Mouse (Mus musculus) forebrain, embryonic 16.5 days (tissue): ENCODE results near the gene Itgb6. TPM values are rescaled to one million over a fixed set of nuclear protein-coding genes. Genes with fewer than 3 reads are reported as not detected.
A peak's percentile ranks its signal among the peaks of the same experiment; 100 is the strongest.

Experiments used
- ATAC-seq: fragments of 200-750 bp; cut with Nextera tagmentation; 2 replicates; pipeline ENCODE4 v1.8.0; 2017; ENCODE audit warnings: mild to moderate bottlenecking, moderate library complexity
- H3K27ac ChIP-seq: fragments of 300-500 bp; sonication (generic); 2 replicates; pipeline ENCODE4 v1.5.1; 2014; ENCODE audit warnings: low read length, control low read depth
- H3K27me3 ChIP-seq: fragments of 300-500 bp; sonication (generic); replicated peaks from 2 replicates; pipeline ENCODE4 v1.6.1; 2014; ENCODE audit warnings: low read length; ENCODE audit not compliant: control insufficient read depth, insufficient read depth
- H3K36me3 ChIP-seq: fragments of 300-500 bp; sonication (generic); 2 replicates; pipeline ENCODE4 v1.6.1; 2014; ENCODE audit not compliant: control insufficient read depth, insufficient read depth
- H3K4me1 ChIP-seq: fragments of 300-500 bp; sonication (generic); replicated peaks from 2 replicates; pipeline ENCODE4 v1.6.1; 2014; ENCODE audit warnings: low read length; ENCODE audit not compliant: control insufficient read depth, insufficient read depth
- H3K4me2 ChIP-seq: fragments of 300-500 bp; sonication (generic); 2 replicates; pipeline ENCODE4 v1.6.1; 2014; ENCODE audit warnings: mild to moderate bottlenecking, low read length, control low read depth
- H3K4me3 ChIP-seq: fragments of 300-500 bp; sonication (generic); replicated peaks from 2 replicates; pipeline ENCODE4 v1.5.1; 2014; ENCODE audit warnings: mild to moderate bottlenecking, low read length, control low read depth
- H3K9ac ChIP-seq: fragments of 300-500 bp; sonication (generic); replicated peaks from 2 replicates; pipeline ENCODE4 v1.6.1; 2014; ENCODE audit warnings: low read depth, low read length, control low read depth
- H3K9me3 ChIP-seq: fragments of 300-500 bp; sonication (generic); 2 replicates; pipeline ENCODE4 v1.6.1; 2016; ENCODE audit warnings: low read length; ENCODE audit not compliant: control insufficient read depth
- WGBS: fragments of 180-500 bp; shearing (Covaris S2); extraction: QIAGEN DNeasy Blood & Tissue Kit; methylation state at CpG from one replicate; pipeline ENCODE4 v1.1.7; 2014; 5-methylcytosine and 5-hydroxymethylcytosine counted together
- polyA plus RNA-seq: library from polyadenylated mRNA; unstranded; fragments of >200 nt; fragmentation: Nextera tagmentation; extraction: Ambion mirVana; gene quantifications from 2 replicates; pipeline ENCODE4 v1.2.1, GENCODE M21; 2015

Itgb6 gene
- polyA plus RNA-seq, 1 experiment from 2014 or later, result not detected

- 85% methylated on average over 4 of the region's 4 CpGs for WGBS
- Histone ChIP-seq H3K4me2 (no peak overlapping the region), H3K9ac (no peak overlapping the region), H3K36me3 (no peaks in the 10 kb centered on the region), H3K27me3 (0 out of 2 replicates have a peak, but pooled peaks cover 2% of the 10 kb centered on the region), H3K4me1 (no peaks in the 10 kb centered on the region), H3K27ac (no peak overlapping the region), H3K9me3 (no peaks in the 10 kb centered on the region), H3K4me3 (no peak overlapping the region)
- ATAC-seq, result no peak
These were observed 94.5 kb downstream of the Itgb6 start for GRCm38 (mm10) chr2:60627952-60628351.

DNA sequence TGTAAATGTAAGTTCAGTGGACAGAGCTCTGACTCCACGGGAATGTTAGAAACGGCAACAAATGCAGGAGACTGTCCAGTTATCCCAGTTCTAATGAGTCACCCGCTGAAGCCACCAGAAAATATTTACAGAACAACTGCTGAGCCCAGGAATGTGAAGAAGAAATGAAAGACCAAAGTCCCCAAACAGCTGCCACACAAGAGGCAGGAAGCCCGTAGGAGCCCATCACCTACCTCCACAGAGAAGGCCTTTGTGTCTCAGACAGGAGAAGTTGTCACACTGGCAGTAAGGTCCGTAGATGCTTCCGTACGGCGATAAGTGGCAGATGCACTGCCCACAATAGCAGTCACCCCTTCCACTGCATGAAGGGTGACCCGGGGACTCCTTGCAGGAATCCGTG, 94.9 kb downstream of the Itgb6 start:
- H3K9me3 ChIP-seq, result no peaks in the 10 kb centered on the region
- H3K27ac ChIP-seq, result no peak overlapping the region
- 85% methylated on average over 10 of the region's 10 CpGs for WGBS
- H3K4me3 ChIP-seq, result no peak overlapping the region
- H3K4me1 ChIP-seq, result no peaks in the 10 kb centered on the region
- H3K27me3 ChIP-seq, result 0 out of 2 replicates have a peak, but pooled peaks cover 2% of the 10 kb centered on the region
- no peak for ATAC-seq
- no peaks in the 10 kb centered on the region for H3K36me3 ChIP-seq
- no peak overlapping the region for H3K4me2 ChIP-seq
- H3K9ac ChIP-seq, result no peak overlapping the region

DNA sequence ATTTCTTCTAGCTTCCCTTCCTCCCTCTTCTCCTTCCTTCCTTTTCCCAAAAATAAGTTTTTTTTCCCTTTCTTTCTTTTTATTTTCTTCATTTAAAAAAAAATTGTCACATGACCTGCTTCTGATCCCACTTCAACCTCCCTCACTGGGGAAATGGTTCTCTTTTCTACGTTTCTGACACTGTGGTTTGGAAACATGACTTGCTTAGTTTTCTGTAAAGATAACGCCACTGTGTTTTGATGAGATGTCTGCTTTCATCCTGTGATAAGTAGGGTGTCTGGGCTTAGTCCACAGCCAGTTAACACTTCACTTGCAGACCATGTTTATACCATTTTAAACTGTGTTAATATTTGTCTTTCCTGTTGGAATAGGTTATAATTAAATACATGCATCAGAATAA, 96.7 kb downstream of the Itgb6 start:
- no peak for ATAC-seq
- Histone ChIP-seq H3K27ac (no peak overlapping the region), H3K4me1 (no peaks in the 10 kb centered on the region), H3K9ac (no peak overlapping the region), H3K36me3 (no peaks in the 10 kb centered on the region), H3K4me3 (no peak overlapping the region), H3K4me2 (no peak overlapping the region), H3K9me3 (no peaks in the 10 kb centered on the region), H3K27me3 (peaks cover 2% of the 10 kb centered on the region; the same call in 1 of the 2 replicates)
- WGBS, result 55% methylated on average over 2 of the region's 2 CpGs

GRCm38 (mm10) chr2:60622161-60622560, 100.3 kb downstream of the Itgb6 start:
- H3K27me3 ChIP-seq, result peaks cover 2% of the 10 kb centered on the region; the same call in 1 of the 2 replicates
- 89% methylated on average over 7 of the region's 7 CpGs for WGBS
- H3K4me3 ChIP-seq, result no peak overlapping the region
- H3K27ac ChIP-seq, result no peak overlapping the region
- H3K9me3 ChIP-seq, result no peaks in the 10 kb centered on the region
- H3K4me2 ChIP-seq, result no peak overlapping the region
- H3K4me1 ChIP-seq, result no peaks in the 10 kb centered on the region
- no peak overlapping the region for H3K9ac ChIP-seq
- no peaks in the 10 kb centered on the region for H3K36me3 ChIP-seq
- no peak for ATAC-seq

DNA sequence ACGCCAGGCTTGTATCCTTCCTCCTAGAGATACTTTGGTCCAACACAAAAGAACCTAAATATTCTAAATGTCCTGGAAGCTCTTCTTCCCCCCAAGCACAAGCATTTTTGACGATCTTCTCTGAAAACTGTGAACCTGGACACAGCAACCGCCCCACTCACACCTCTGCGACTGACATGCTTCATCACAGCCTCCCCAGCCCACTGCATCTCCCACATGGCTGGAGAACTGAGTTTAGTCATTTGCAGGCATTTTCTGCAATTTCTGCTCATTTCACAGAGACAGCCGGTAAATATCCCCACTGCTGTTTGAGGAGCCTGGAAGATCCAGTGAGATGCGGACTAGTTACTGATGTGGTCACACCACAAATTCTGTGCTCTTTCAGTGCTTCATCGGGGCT, 107.7 kb downstream of the Itgb6 start:
- Histone ChIP-seq H3K36me3 (no peaks in the 10 kb centered on the region), H3K9me3 (no peaks in the 10 kb centered on the region), H3K9ac (no peak overlapping the region), H3K27me3 (no peaks in the 10 kb centered on the region), H3K27ac (no peak overlapping the region), H3K4me2 (no peak overlapping the region), H3K4me3 (no peak overlapping the region), H3K4me1 (peaks cover 9% of the 10 kb centered on the region)
- 96% methylated on average over 7 of the region's 7 CpGs for WGBS
- ATAC-seq, result no peak

GRCm38 (mm10) chr2:60613857-60614228, 108.6 kb downstream of the Itgb6 start:
- H3K36me3 ChIP-seq, result no peaks in the 10 kb centered on the region
- peak overlapping the region; percentile 30 for H3K4me2 ChIP-seq
- no peak overlapping the region for H3K27ac ChIP-seq
- ATAC-seq, result no peak
- no peak overlapping the region for H3K9ac ChIP-seq
- 38% methylated on average over 3 of the region's 3 CpGs for WGBS
- no peaks in the 10 kb centered on the region for H3K27me3 ChIP-seq
- H3K4me3 ChIP-seq, result no peak overlapping the region
- peaks cover 9% of the 10 kb centered on the region for H3K4me1 ChIP-seq
- no peaks in the 10 kb centered on the region for H3K9me3 ChIP-seq

DNA sequence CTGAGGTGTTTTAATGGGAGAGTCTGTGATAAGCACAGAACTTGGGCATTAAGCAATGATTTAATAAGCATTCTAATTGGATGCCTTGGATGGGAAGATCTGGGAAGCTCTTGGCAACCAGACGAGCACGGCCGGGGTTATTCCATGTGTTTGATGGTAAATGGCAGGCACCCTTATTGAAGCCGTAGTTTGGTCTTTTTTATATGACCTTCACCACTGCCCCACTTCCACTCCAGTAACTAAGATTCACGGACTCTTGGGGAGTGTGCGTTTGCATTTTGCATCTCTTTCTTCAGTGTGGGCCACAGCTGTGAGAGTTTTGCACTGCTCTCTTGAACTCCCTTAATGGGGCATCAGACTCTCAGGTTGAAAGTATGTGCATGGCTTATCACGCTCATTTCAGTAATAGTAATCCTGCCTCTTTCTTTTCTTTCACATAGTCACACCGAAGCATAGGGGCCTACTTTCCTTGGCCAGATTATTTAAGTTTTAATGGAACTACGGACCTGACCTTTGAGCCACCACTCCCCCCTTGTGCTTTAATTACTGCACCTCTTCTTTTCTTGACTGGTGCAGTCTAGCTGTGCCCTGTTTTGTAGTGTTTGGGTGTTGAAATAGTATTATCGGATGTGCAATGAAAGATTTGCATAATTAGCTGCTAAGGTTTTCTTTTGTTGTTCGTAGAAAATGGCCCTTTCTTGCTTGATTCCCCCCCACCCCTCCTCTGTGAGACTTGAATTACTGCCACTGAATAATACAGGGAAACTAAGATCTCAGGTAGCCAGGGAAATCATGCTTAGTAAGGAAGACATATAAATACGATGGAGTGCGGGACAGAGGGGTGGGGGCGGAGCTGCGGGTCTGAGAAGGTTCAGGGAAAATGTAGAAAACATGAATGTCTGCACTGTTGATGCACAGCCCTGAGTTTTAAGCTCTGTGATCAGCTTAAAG, 109.3 kb downstream of the Itgb6 start:
- H3K27ac ChIP-seq, result no peak overlapping the region
- no peak overlapping the region for H3K9ac ChIP-seq
- ATAC-seq, result 0 out of 2 replicates have a peak, but pooled peaks have one; percentile 28
- H3K4me2 ChIP-seq, result peak overlapping the region; percentile 30
- peaks cover 9% of the 10 kb centered on the region for H3K4me1 ChIP-seq
- WGBS, result 16% methylated on average over 15 of the region's 15 CpGs
- H3K9me3 ChIP-seq, result no peaks in the 10 kb centered on the region
- H3K36me3 ChIP-seq, result no peaks in the 10 kb centered on the region
- no peaks in the 10 kb centered on the region for H3K27me3 ChIP-seq
- H3K4me3 ChIP-seq, result 0 out of 2 replicates have a peak overlapping the region, but pooled peaks have one; percentile 3

DNA sequence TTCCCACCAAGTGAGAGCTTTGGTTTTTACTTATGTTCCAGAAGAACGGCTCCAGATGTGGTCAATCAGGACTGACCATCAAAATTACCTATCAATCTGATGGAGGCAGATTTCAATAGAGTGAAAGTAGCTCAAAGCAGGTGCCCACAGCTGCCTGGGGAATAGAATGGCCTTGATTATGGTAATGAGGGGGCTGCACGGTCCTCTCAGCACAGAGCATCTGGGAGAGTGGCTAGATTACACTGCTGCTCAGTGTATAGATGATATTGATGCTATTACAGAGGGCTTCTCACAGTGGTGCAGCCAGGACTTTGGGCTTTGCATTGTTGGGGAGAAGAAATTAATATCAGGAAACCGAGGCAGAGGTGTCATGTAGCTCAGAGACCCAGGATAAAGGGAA, 110.8 kb downstream of the Itgb6 start:
- H3K9me3 ChIP-seq, result no peaks in the 10 kb centered on the region
- WGBS, result 22% methylated on average over 3 of the region's 3 CpGs
- H3K27me3 ChIP-seq, result no peaks in the 10 kb centered on the region
- no peak overlapping the region for H3K4me2 ChIP-seq
- H3K36me3 ChIP-seq, result no peaks in the 10 kb centered on the region
- H3K9ac ChIP-seq, result no peak overlapping the region
- no peak overlapping the region for H3K27ac ChIP-seq
- peak; percentile 76 for ATAC-seq
- no peak overlapping the region for H3K4me3 ChIP-seq
- H3K4me1 ChIP-seq, result peaks cover 9% of the 10 kb centered on the region

- no peaks in the 10 kb centered on the region for H3K36me3 ChIP-seq
- H3K9me3 ChIP-seq, result no peaks in the 10 kb centered on the region
- H3K27me3 ChIP-seq, result no peaks in the 10 kb centered on the region
- 82% methylated on average over 8 of the region's 8 CpGs for WGBS
- no peak overlapping the region for H3K4me3 ChIP-seq
- no peak overlapping the region for H3K9ac ChIP-seq
- no peak for ATAC-seq
- no peak overlapping the region for H3K27ac ChIP-seq
- H3K4me2 ChIP-seq, result no peak overlapping the region
- peaks cover 9% of the 10 kb centered on the region for H3K4me1 ChIP-seq
These were observed 112.8 kb downstream of the Itgb6 start for GRCm38 (mm10) chr2:60609436-60610199.
